Mouse (Mus musculus) limb, embryonic 14.5 days (tissue): ENCODE results near the gene Ptprs. TPM values are rescaled to one million over a fixed set of nuclear protein-coding genes. Genes with fewer than 3 reads are reported as not detected.

Source experiments
- ATAC-seq: fragments of 200-750 bp; cut with Nextera tagmentation; 2 replicates; pipeline ENCODE4 v1.8.0; 2017; ENCODE audit warnings: low read depth, moderate number of reproducible peaks, moderate TSS enrichment; ENCODE audit not compliant: low FRiP score
- DNase-seq: peaks from one replicate; pipeline ENCODE4 v3.0.0-alpha.2; 2015; ENCODE audit warnings: low spot score
- H3K27ac ChIP-seq: fragments of 300-500 bp; sonication (generic); replicated peaks from 2 replicates; pipeline ENCODE4 v1.5.1; 2014; ENCODE audit warnings: low read depth, mild to moderate bottlenecking, low read length, moderate library complexity, mixed read lengths
- H3K27me3 ChIP-seq: fragments of 300-500 bp; sonication (generic); 2 replicates; pipeline ENCODE4 v1.6.1; 2014; ENCODE audit warnings: low read length, mixed read lengths; ENCODE audit not compliant: control insufficient read depth, insufficient read depth
- H3K36me3 ChIP-seq: fragments of 300-500 bp; sonication (generic); 2 replicates; pipeline ENCODE4 v1.6.1; 2014; ENCODE audit warnings: mild to moderate bottlenecking, low read length, moderate library complexity, mixed read lengths; ENCODE audit not compliant: control insufficient read depth, insufficient read depth
- H3K4me1 ChIP-seq: fragments of 300-500 bp; sonication (generic); 2 replicates; pipeline ENCODE4 v1.6.1; 2014; ENCODE audit warnings: antibody characterized with exemption, low read length, mixed read lengths; ENCODE audit not compliant: control insufficient read depth, insufficient read depth
- H3K4me2 ChIP-seq: fragments of 300-500 bp; sonication (generic); replicated peaks from 2 replicates; pipeline ENCODE4 v1.6.1; 2014; ENCODE audit warnings: low read depth, mild to moderate bottlenecking, low read length, moderate library complexity; ENCODE audit not compliant: severe bottlenecking
- H3K4me3 ChIP-seq: fragments of 300-500 bp; sonication (generic); replicated peaks from 2 replicates; pipeline ENCODE4 v1.5.1; 2014; ENCODE audit warnings: low read length
- H3K9ac ChIP-seq: fragments of 300-500 bp; sonication (generic); 2 replicates; pipeline ENCODE4 v1.6.1; 2014; ENCODE audit warnings: mild to moderate bottlenecking, low read depth, low read length, moderate library complexity; ENCODE audit not compliant: severe bottlenecking
- H3K9me3 ChIP-seq: fragments of 300-500 bp; sonication (generic); 2 replicates; pipeline ENCODE4 v1.6.1; 2016; ENCODE audit warnings: low read length; ENCODE audit not compliant: control insufficient read depth
- POLR2A ChIP-seq: fragments of 200-500 bp; IDR thresholded peaks from 2 replicates; pipeline ENCODE4 v1.8.0; 2012; ENCODE audit warnings: inconsistent platforms, mild to moderate bottlenecking, moderate library complexity, borderline replicate concordance; ENCODE audit not compliant: insufficient read depth, insufficient read length; ENCODE audit errors: extremely low read depth
- WGBS: fragments of 180-500 bp; shearing (Covaris S2); extraction: QIAGEN DNeasy Blood & Tissue Kit; methylation state at CpG from one replicate; pipeline ENCODE4 v1.1.7; 2014; 5-methylcytosine and 5-hydroxymethylcytosine counted together
- polyA plus RNA-seq, 2 experiments: library from polyadenylated mRNA; depleted of rRNA in 1 of 2; stranded (reverse) in 1 of 2; unstranded in 1 of 2; fragments of >200 nt; fragmentation: Nextera tagmentation in 1 of 2; extraction: Ambion mirVana in 1 of 2; gene quantifications; 2 replicates each; pipeline versions ENCODE4 v1.2.1 to v1.2.3; 2012 to 2014

Gene Ptprs
- polyA plus RNA-seq, 2 experiments = 116 to 483 TPM

GRCm38 (mm10) chr17:56487441-56487888 is 11.2 kb upstream of the Ptprs start:
- peak overlapping the region; percentile 23; the same call in 1 of the 2 replicates for H3K4me2 ChIP-seq
- 6% methylated on average over 9 of the region's 16 CpGs for WGBS
- no peak overlapping the region for H3K4me3 ChIP-seq
- no peaks in the 10 kb centered on the region for H3K36me3 ChIP-seq
- H3K4me1 ChIP-seq = peaks cover 7% of the 10 kb centered on the region
- peaks cover 8% of the 10 kb centered on the region; the same call in 1 of the 2 replicates for H3K9me3 ChIP-seq
- TF ChIP-seq POLR2A = no peak
- DNase-seq (peak; percentile 77), ATAC-seq (peak; percentile 76)
- H3K27ac ChIP-seq = peak overlapping the region; percentile 59; the same call in 1 of the 2 replicates
- no peaks in the 10 kb centered on the region for H3K27me3 ChIP-seq
- H3K9ac ChIP-seq = no peak overlapping the region

- ATAC-seq = no peak
- TF ChIP-seq POLR2A = no peak
- Histone ChIP-seq H3K9me3 (no peaks in the 10 kb centered on the region), H3K4me3 (no peak overlapping the region), H3K27me3 (no peaks in the 10 kb centered on the region), H3K27ac (no peak overlapping the region), H3K4me2 (no peak overlapping the region), H3K4me1 (peaks cover 7% of the 10 kb centered on the region), H3K9ac (no peak overlapping the region), H3K36me3 (no peaks in the 10 kb centered on the region)
- DNase-seq = no peak
- WGBS = 92% methylated on average over 9 of the region's 9 CpGs
Measured at GRCm38 (mm10) chr17:56485926-56486325, 9.6 kb upstream of the Ptprs start.

DNA sequence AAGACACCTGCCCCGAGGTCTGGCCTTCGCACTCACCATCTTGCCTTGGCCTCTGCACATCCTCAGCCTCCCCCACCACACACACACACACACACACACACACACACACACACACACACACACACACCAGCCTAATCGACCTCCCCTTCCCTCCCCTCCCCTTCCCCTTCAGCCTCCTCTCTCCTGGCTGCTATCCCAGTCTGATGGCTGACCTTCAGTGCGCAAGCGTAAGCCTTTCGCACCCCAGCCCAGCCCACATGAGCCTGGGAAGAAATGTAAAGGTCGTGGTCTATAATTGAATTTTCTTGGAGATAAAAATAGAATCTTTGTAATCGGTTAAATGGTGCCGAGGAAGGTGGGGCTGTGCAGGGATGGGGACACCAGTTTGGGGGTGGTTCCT is 8.8 kb upstream of the Ptprs start:
- DNase-seq = no peak
- Histone ChIP-seq H3K27ac (no peak overlapping the region), H3K4me1 (peaks cover 7% of the 10 kb centered on the region), H3K4me3 (no peak overlapping the region), H3K27me3 (no peaks in the 10 kb centered on the region), H3K9ac (no peak overlapping the region), H3K36me3 (no peaks in the 10 kb centered on the region), H3K4me2 (no peak overlapping the region), H3K9me3 (no peaks in the 10 kb centered on the region)
- ATAC-seq = no peak
- 67% methylated on average over 9 of the region's 9 CpGs for WGBS
- no peak for TF ChIP-seq POLR2A

DNA sequence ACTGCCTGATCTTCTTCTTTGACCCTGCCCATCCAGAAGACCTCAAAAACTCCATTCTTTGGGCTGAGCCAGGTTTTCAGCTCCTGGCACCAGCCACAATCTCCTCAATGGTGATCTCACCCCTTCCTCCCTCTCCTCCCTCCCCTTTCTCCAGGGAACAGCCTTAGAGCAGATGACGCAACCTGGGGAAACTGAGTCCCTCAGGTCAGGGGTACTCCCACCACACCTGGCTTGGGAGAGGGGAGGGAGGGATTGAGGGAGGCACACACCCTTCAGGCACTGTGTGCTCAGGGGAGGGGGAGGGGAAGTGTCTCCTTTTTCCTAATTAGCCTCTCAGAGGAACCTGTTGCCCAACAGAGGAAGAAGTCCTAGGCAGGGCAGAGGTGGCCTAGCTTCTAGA is 6.4 kb upstream of the Ptprs start:
- TF ChIP-seq POLR2A = no peak
- H3K36me3 ChIP-seq = no peaks in the 10 kb centered on the region
- H3K4me1 ChIP-seq = peaks cover 7% of the 10 kb centered on the region; the same call in 1 of the 2 replicates
- H3K9me3 ChIP-seq = no peaks in the 10 kb centered on the region
- 85% methylated on average over 1 of the region's 1 CpGs for WGBS
- DNase-seq (no peak), ATAC-seq (no peak)
- H3K4me2 ChIP-seq = no peak overlapping the region
- H3K27me3 ChIP-seq = no peaks in the 10 kb centered on the region
- H3K4me3 ChIP-seq = no peak overlapping the region
- H3K9ac ChIP-seq = no peak overlapping the region
- H3K27ac ChIP-seq = no peak overlapping the region

- TF ChIP-seq POLR2A = no peak
- Histone ChIP-seq H3K4me1 (peaks cover 15% of the 10 kb centered on the region), H3K36me3 (no peaks in the 10 kb centered on the region), H3K9me3 (0 out of 2 replicates have a peak, but pooled peaks cover 5% of the 10 kb centered on the region), H3K9ac (no peak overlapping the region), H3K4me3 (no peak overlapping the region), H3K27ac (no peak overlapping the region), H3K27me3 (peaks cover 15% of the 10 kb centered on the region), H3K4me2 (no peak overlapping the region)
- WGBS = 14% methylated on average over 6 of the region's 6 CpGs
- DNase-seq (peak; percentile 70), ATAC-seq (no peak)
Measured at GRCm38 (mm10) chr17:56479358-56479757, 3.1 kb upstream of the Ptprs start.

DNA sequence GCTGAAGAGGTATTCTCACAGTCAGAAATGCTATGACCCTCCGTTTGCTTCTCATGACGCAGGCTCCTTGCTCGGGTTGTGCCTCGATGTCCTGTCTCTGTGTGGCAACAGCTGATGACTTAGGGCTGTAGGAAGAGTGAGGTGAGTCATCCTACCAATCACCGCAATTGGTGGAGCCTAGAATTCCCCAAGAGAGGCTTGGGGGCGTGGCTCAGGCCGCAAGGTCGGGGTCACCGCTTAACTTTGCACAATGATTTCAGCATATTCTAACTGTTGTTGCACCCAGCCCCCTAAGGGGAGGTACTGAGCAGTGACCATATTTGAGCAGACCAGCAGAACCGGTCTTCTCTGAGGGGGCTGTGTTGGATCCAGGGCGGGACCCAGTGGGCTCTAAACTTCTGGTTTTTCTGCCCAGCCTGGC is 1.9 kb upstream of the Ptprs start:
- ATAC-seq (no peak), DNase-seq (no peak)
- H3K4me1 ChIP-seq = peaks cover 26% of the 10 kb centered on the region
- TF ChIP-seq POLR2A = no peak
- peaks cover 27% of the 10 kb centered on the region for H3K27me3 ChIP-seq
- H3K36me3 ChIP-seq = no peaks in the 10 kb centered on the region
- H3K4me2 ChIP-seq = no peak overlapping the region
- no peak overlapping the region for H3K27ac ChIP-seq
- no peak overlapping the region for H3K4me3 ChIP-seq
- no peak overlapping the region for H3K9ac ChIP-seq
- WGBS = 68% methylated on average over 11 of the region's 11 CpGs
- 0 out of 2 replicates have a peak, but pooled peaks cover 5% of the 10 kb centered on the region for H3K9me3 ChIP-seq
